Mouse (Mus musculus) heart, postnatal 0 days (tissue): ENCODE measurements around the gene Lgals3. TPM values are rescaled to one million over a fixed set of nuclear protein-coding genes. Genes with fewer than 3 reads are reported as not detected.

Experiments used
- ATAC-seq: fragments of 200-750 bp; cut with Nextera tagmentation; 2 replicates; pipeline ENCODE4 v1.8.0; 2017; ENCODE audit warnings: low read depth, moderate number of reproducible peaks, moderate library complexity; ENCODE audit not compliant: insufficient read depth
- DNase-seq: peaks from one replicate; pipeline ENCODE4 v3.0.0-alpha.2; 2016; ENCODE audit warnings: low spot score
- H3K27ac ChIP-seq: fragments of 300-500 bp; sonication (generic); 2 replicates; pipeline ENCODE4 v1.5.1; 2014; ENCODE audit warnings: low read depth, mild to moderate bottlenecking
- H3K27me3 ChIP-seq: fragments of 300-500 bp; sonication (generic); 2 replicates; pipeline ENCODE4 v1.6.1; 2014; ENCODE audit warnings: low read length, mixed read lengths; ENCODE audit not compliant: control insufficient read depth, insufficient read depth
- H3K36me3 ChIP-seq: fragments of 300-500 bp; sonication (generic); replicated peaks from 2 replicates; pipeline ENCODE4 v1.6.1; 2014; ENCODE audit warnings: low read length, mixed read lengths; ENCODE audit not compliant: control insufficient read depth, insufficient read depth
- H3K4me1 ChIP-seq: fragments of 300-500 bp; sonication (generic); 2 replicates; pipeline ENCODE4 v1.6.1; 2014; ENCODE audit warnings: antibody characterized with exemption; ENCODE audit not compliant: control insufficient read depth, insufficient read depth
- H3K4me2 ChIP-seq: fragments of 300-500 bp; sonication (generic); 2 replicates; pipeline ENCODE4 v1.6.1; 2014; ENCODE audit warnings: low read depth, mild to moderate bottlenecking, low read length, moderate library complexity
- H3K4me3 ChIP-seq: fragments of 300-500 bp; sonication (generic); 2 replicates; pipeline ENCODE4 v1.5.1; 2014; ENCODE audit warnings: low read depth, low read length
- H3K9ac ChIP-seq: fragments of 300-500 bp; sonication (generic); replicated peaks from 2 replicates; pipeline ENCODE4 v1.6.1; 2014; ENCODE audit warnings: low read depth, low read length, mixed read lengths
- H3K9me3 ChIP-seq: fragments of 300-500 bp; sonication (generic); replicated peaks from 2 replicates; pipeline ENCODE4 v1.6.1; 2016; ENCODE audit warnings: low read length; ENCODE audit not compliant: control insufficient read depth
- CTCF ChIP-seq: IDR thresholded peaks from 2 replicates; pipeline ENCODE4 v1.5.1; 2016; ENCODE audit warnings: antibody characterized with exemption, control low read depth, low read depth
- EP300 ChIP-seq: IDR thresholded peaks from 2 replicates; pipeline ENCODE4 v1.6.1; 2016; ENCODE audit warnings: antibody characterized with exemption, low read depth
- WGBS: fragments of 180-500 bp; shearing (Covaris S2); extraction: QIAGEN DNeasy Blood & Tissue Kit; methylation state at CpG from one replicate; pipeline ENCODE4 v1.1.7; 2014; 5-methylcytosine and 5-hydroxymethylcytosine counted together
- polyA plus RNA-seq: library from polyadenylated mRNA; unstranded; fragments of >200 nt; fragmentation: Nextera tagmentation; extraction: Ambion mirVana; gene quantifications from 2 replicates; pipeline ENCODE4 v1.2.1, GENCODE M21; 2015
- total RNA-seq: library from RNA; depleted of rRNA; stranded (reverse); fragments of >200 nt; gene quantifications from 2 replicates; pipeline ENCODE4 v1.2.3, GENCODE M21; 2014; ENCODE audit warnings: low replicate concordance

The Lgals3 gene
- total and polyA plus RNA-seq, 2 experiments from 2014 or later = 10.3 to 10.6 TPM

- Histone ChIP-seq H3K9ac (no peak overlapping the region), H3K4me1 (peaks cover 12% of the 10 kb centered on the region), H3K4me2 (no peak overlapping the region), H3K27me3 (peaks cover 21% of the 10 kb centered on the region), H3K9me3 (no peaks in the 10 kb centered on the region), H3K4me3 (no peak overlapping the region), H3K36me3 (no peaks in the 10 kb centered on the region), H3K27ac (no peak overlapping the region)
- TF ChIP-seq CTCF (no peak), EP300 (no peak)
- DNase-seq (no peak), ATAC-seq (no peak)
- 61% methylated on average over 6 of the region's 6 CpGs for WGBS
These were observed 4.1 kb downstream of the Lgals3 start for GRCm38 (mm10) chr14:47371689-47372088.

GRCm38 (mm10) chr14:47373728-47374678, 6.5 kb downstream of the Lgals3 start:
- Histone ChIP-seq H3K36me3 (no peaks in the 10 kb centered on the region), H3K9ac (no peak overlapping the region), H3K27me3 (peaks cover 21% of the 10 kb centered on the region), H3K4me3 (peak overlapping the region; percentile 38), H3K4me1 (peaks cover 9% of the 10 kb centered on the region), H3K27ac (no peak overlapping the region), H3K9me3 (no peaks in the 10 kb centered on the region), H3K4me2 (peak overlapping the region; percentile 49)
- ATAC-seq (peak; percentile 33; the same call in 1 of the 2 replicates), DNase-seq (no peak)
- WGBS = 12% methylated on average over 49 of the region's 49 CpGs
- TF ChIP-seq CTCF = no peak
- no peak for TF ChIP-seq EP300

- no peaks in the 10 kb centered on the region for H3K9me3 ChIP-seq
- ATAC-seq (no peak), DNase-seq (no peak)
- no peak overlapping the region for H3K4me2 ChIP-seq
- H3K9ac ChIP-seq = no peak overlapping the region
- H3K36me3 ChIP-seq = no peaks in the 10 kb centered on the region
- no peak overlapping the region for H3K4me3 ChIP-seq
- peaks cover 21% of the 10 kb centered on the region for H3K27me3 ChIP-seq
- 55% methylated on average over 2 of the region's 2 CpGs for WGBS
- H3K27ac ChIP-seq = no peak overlapping the region
- TF ChIP-seq CTCF (no peak), EP300 (no peak)
- peaks cover 9% of the 10 kb centered on the region for H3K4me1 ChIP-seq
These were observed 9.0 kb downstream of the Lgals3 start for GRCm38 (mm10) chr14:47376526-47376925.

GRCm38 (mm10) chr14:47378336-47378735, 10.8 kb downstream of the Lgals3 start:
- H3K4me2 ChIP-seq = no peak overlapping the region
- H3K27ac ChIP-seq = no peak overlapping the region
- peaks cover 13% of the 10 kb centered on the region for H3K4me1 ChIP-seq
- ATAC-seq (no peak), DNase-seq (no peak)
- no peak overlapping the region for H3K4me3 ChIP-seq
- H3K36me3 ChIP-seq = no peaks in the 10 kb centered on the region
- no peak overlapping the region for H3K9ac ChIP-seq
- H3K27me3 ChIP-seq = peaks cover 13% of the 10 kb centered on the region
- no peaks in the 10 kb centered on the region for H3K9me3 ChIP-seq
- WGBS = 76% methylated on average over 6 of the region's 7 CpGs
- no peak for TF ChIP-seq EP300
- no peak for TF ChIP-seq CTCF

GRCm38 (mm10) chr14:47383911-47384310, 16.4 kb downstream of the Lgals3 start:
- 0 out of 2 replicates have a peak, but pooled peaks cover 4% of the 10 kb centered on the region for H3K4me1 ChIP-seq
- DNase-seq (no peak), ATAC-seq (no peak)
- no peak overlapping the region for H3K9ac ChIP-seq
- WGBS = 80% methylated on average over 7 of the region's 7 CpGs
- TF ChIP-seq CTCF (no peak), EP300 (no peak)
- H3K4me2 ChIP-seq = no peak overlapping the region
- peaks cover 17% of the 10 kb centered on the region for H3K36me3 ChIP-seq
- no peak overlapping the region for H3K27ac ChIP-seq
- no peak overlapping the region for H3K4me3 ChIP-seq
- no peaks in the 10 kb centered on the region for H3K27me3 ChIP-seq
- no peaks in the 10 kb centered on the region for H3K9me3 ChIP-seq
